Mouse (Mus musculus) hematopoietic stem cell, adult 5-6 weeks (primary cell): ENCODE data around the gene Olfr1274-ps. TPM values are rescaled to one million over a fixed set of nuclear protein-coding genes. Genes with fewer than 3 reads are reported as not detected.
"Not testable (repeated sequence)": the region's sequence is repeated elsewhere in the genome, so short reads cannot be mapped to it uniquely, and the experiment has no call there.

Source experiments
- ATAC-seq, 2 experiments: fragments of 125-278 bp in 1 of 2; replicated peaks in 1 of 2; 2 replicates each; pipeline ENCODE4 v1.8.0; 2016 to 2017; ENCODE audit warnings: inconsistent platforms in 2 of 2, mild to moderate bottlenecking in 2 of 2, moderate number of reproducible peaks in 2 of 2, low read depth in 1 of 2, moderate TSS enrichment in 1 of 2; ENCODE audit not compliant: low FRiP score in 2 of 2, poor library complexity in 2 of 2, severe bottlenecking in 2 of 2, insufficient read depth in 1 of 2, low TSS enrichment in 1 of 2
- total RNA-seq: library from RNA; stranded (forward); fragments of 172-1452, 232-1000 nt; gene quantifications from 2 replicates; pipeline ENCODE4 v1.2.3, GENCODE M21; 2017

Gene Olfr1274-ps
- total RNA-seq = not detected in 2 replicates

DNA sequence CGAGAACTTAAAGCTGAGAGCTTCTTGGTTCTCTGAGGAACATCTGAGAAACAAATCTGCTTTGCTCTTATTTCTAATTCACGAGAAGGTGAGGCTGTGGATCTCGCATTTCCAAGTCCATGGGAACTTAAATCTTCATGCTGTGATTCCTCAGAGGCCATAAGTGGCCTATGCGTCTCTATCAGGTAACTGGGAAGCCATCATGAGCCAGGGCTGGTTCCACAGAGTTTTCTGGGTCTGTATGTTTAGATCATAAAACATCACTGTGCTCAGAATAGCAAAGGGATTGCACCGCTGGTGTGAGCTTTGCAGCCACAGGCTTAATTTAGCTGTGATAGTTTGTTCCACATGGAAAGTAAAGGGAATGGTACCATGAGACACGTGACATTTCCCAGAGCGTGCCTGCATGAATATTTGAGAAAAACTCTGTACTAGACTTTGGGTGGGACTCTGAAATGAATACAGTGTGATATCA is at the start of gene Olfr1274-ps:
TSS of gene Olfr1274-ps (plus strand) at position 51 of the 475 bp plus-strand sequence.
- not testable (repeated sequence) for ATAC-seq

DNA sequence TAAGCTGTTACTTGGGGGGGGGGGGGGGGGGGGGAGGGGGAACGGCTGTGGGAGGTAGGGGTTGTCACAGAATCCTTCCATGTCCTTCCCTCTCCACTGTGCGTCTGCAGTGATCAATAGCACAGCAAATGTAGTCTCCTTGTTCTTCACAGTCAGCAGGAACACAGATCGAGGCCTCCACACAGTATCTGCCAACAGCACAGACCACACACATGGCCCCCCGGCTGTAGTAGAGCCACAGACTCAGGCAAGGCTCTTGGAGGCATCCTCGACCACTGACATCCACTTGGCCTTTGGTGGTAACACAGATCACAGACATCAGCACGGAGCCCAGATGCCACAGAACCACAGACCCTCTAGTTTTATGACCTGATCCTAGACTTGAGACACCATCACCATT is 47.4 kb upstream of the Olfr1274-ps start:
- not testable (repeated sequence) for ATAC-seq

DNA sequence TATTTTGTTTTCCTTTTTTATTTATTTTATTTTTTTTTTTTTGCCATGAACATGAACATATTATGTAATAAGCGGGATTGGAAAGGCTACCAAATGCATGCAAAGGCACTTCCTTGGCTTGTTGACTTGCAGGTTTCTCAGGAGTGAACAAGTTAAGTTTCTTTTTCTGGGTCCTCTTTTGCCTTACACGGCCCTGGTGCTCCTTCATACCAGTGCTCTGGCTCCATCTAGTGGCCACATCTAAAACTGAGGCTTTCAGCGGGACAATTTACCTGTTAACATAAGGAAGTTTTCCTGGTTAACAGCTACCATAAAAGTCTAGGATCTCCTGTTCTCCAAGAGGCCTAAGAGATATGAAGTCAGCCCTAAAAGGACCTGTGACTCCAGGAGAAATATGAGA is 46.9 kb upstream of the Olfr1274-ps start:
- peak; percentile 81 to 84 for ATAC-seq

DNA sequence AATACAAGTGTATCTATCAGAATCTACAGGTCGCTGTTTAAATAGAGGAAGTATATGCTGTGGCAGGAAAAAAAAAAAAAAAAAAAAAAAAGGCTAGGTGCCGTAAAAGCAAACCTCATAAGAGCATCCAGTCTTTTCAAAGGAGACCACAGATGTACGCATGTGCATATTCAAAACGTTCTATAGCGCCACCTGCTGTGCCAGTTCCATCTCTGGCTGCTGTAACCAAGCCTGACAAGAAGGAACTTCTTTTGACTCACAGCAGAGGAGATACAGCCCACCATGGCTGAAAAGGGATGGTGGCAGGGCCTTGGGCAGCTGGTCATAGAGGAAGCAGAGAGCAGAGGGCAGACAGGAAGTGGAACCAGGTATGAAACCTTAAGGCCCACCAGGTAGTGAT is 39.3 kb upstream of the Olfr1274-ps start:
- peak; percentile 67 to 92 for ATAC-seq

- not testable (repeated sequence) for ATAC-seq
Measured at GRCm38 (mm10) chr2:90360199-90360598, 38.3 kb upstream of the Olfr1274-ps start.

GRCm38 (mm10) chr2:90414110-90414821 is 15.8 kb downstream of the Olfr1274-ps start:
- ATAC-seq = not testable (repeated sequence)

DNA sequence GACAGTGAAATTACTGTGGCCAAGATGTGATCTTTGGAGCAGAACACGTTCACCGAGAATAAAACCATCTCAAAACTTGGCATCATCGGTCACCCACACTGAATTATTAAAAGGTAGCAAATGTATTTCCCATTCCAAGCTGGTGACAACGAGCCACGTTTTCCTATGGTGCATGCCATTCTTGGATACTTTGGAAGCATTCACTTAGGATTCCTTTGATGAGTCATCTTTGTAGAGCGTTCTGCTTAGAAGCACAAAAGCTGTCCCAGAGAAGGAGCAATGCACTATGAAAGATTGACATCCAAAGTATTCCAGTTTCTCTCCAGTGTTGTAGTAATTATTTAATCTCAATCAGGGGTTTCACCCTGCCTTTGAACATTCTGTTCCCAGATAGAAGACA is 23.8 kb downstream of the Olfr1274-ps start:
- ATAC-seq = not testable (repeated sequence)

- peak; percentile 72 to 88 for ATAC-seq
Measured at GRCm38 (mm10) chr2:90424937-90425336, 26.5 kb downstream of the Olfr1274-ps start.

GRCm38 (mm10) chr2:90428988-90429717 is 30.7 kb downstream of the Olfr1274-ps start:
- ATAC-seq = not testable (repeated sequence)

- peak; percentile 75 to 82; a peak in 3 of 4 replicates for ATAC-seq
Measured at GRCm38 (mm10) chr2:90429782-90430181, 31.3 kb downstream of the Olfr1274-ps start.

- peak; percentile 71 to 76 for ATAC-seq
Measured at GRCm38 (mm10) chr2:90437453-90437852, 39.0 kb downstream of the Olfr1274-ps start.

- ATAC-seq = not testable (repeated sequence)
Measured at GRCm38 (mm10) chr2:90440169-90440568, 41.7 kb downstream of the Olfr1274-ps start.

DNA sequence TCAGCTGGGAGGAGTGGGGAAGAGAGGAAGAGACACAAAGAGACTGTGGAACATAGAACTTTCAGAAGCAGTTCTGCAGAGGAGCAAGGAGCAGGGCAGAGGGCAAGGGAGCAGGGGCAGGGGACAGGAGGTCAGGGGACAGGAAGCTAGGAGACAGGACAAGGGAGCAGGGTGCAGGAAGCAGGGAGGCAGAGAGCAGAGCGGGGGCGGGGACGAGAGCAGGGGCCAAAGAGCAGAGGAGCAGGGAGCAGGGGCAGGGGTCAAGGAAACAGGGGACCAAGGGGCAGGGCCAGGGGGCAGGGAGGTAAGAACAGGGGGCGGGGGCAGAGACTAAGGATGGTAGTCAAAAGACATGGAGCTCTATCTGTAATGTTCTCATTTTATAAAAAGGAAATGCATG is 43.3 kb downstream of the Olfr1274-ps start:
- not testable (repeated sequence) for ATAC-seq

DNA sequence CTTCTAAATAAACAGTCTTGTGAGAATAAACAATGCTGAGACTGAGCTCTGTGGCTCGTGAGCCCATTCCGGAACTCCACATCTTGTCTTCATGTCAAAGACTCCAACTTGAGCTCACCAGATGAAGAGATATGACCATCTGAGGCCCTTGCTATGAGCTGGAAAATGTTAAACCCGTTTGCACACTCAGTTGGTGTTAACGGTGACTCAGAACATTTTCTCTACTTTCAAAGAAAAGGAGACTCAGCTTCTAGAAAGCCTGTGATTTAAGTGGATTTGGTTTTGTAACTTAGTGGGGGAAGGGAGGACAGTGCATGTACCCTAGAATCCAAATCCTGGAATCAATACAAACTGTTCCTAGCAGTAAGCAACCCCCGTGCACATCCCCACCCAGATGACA is 45.3 kb downstream of the Olfr1274-ps start:
- no peak for ATAC-seq

DNA sequence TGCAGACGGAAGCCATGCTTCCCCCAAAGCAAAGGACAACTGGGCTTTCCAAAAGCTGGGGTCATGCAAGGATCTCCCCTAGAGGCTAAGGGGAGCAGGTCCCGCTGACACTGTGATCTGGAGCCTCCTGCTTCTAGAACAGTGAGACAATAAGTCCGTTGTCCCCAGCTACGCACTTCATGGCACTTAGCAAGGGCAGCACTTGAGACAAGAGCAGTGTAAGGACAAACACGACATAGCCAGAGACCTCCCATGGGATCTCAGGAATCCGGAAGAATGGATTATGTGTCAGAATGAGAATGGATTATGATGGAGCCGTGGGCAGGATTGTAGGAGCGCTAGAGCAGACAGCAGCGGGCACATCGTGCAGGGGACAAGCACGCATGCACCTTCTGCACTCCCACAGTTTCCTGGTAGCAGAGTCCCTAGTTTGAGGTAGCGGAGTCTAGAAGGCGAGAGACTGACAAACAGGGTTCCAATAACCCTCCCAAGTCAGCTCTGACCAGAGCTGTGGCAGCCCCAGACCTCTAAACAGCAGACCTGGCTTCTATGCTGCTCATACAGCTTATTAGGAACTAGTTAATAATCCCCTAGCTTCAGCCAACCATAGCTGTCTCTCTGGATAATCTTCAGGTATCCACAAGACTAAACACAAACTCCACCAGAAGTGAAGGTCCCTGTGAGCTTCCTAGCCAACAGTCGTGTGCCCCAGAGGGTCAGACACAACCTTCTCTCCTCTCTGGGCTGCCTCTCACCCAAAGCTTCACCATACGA is 50.7 kb downstream of the Olfr1274-ps start:
- ATAC-seq = no peak

DNA sequence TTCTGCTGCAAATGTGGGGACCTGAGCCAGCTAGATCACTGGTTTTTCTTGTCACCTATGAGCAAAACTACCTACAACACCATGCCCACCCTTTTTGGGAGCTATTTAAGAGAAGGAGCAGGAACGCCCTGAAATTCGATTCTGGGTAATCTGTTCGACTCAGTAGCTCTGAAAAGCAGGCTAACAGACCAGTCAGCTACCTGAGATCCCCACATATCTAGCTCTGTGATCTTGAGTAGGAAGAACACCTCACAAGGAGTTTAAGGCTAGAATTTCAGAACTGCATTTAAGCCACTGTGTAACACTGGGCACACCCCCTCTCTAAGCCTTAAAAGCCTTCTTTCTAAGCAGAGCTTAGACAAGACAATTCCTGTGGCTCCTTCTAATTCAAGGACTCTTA is 53.9 kb downstream of the Olfr1274-ps start:
- ATAC-seq = no peak
